Mouse (Mus musculus) spleen, embryonic (tissue): ENCODE measurements at regions not wholly inside any gene's neighbourhood (a gene's known extent, or its start where the extent isn't known, plus 50 kb on each side); places are given as distances from the start of the nearest gene placed in this dataset.
"Not testable (repeated sequence)": the region's sequence is repeated elsewhere in the genome, so short reads cannot be mapped to it uniquely, and the experiment has no call there.

Experiments used
- CTCF ChIA-PET: fragments of 350-600 bp; sonication (Branson Sonifier 250); formaldehyde crosslinking; loops from one replicate; lab custom pipeline; 2022; lab: Charles Lee

GRCm38 (mm10) chr14:53616061-53616460, 637.8 kb downstream of the Dad1 start:
- CTCF ChIA-PET = not testable (repeated sequence)

- CTCF ChIA-PET = no interaction called here
These were observed 639.6 kb downstream of the Dad1 start for GRCm38 (mm10) chr14:53614341-53614740.

DNA sequence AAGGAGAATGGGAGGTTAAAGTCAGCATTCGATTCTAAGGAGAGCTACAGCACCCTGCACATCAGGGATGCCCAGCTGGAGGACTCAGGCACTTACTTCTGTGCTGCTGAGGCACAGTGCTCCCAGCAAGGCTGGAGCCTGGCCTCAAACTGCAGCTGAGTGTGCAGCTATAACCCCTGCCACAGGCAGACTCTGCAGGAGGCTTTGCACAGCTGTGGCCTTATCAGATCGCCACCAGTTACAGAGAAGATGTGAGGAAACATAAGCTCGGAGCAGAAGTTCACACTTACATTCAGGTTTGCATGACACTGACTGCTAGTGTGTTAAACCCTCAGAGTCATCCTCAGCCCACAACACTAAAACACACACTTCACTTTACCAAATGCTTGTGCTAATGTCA, 654.6 kb downstream of the Dad1 start:
- CTCF ChIA-PET = not testable (repeated sequence)

DNA sequence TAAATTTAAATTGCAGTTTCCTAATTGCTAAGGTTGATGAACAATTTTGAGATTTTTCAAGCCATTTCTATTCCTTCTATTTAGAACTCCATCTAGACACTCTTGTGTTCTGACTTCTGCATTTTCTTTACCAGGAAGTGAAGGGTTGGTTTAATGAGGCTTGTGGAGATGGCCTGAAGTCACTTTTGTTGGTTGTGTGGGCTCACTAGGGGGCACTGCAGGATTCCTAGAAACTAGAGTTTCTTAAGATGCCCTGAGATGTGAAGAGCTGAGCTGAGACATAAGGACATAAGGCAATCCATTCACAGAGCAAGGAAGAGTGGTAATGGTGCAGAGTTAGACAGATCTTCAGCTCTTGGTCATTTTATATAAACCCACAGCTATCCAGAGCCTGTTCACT, 656.6 kb downstream of the Dad1 start:
- CTCF ChIA-PET = not testable (repeated sequence)

- CTCF ChIA-PET = not testable (repeated sequence)
These were observed 663.3 kb downstream of the Dad1 start for GRCm38 (mm10) chr14:53590601-53591000.

DNA sequence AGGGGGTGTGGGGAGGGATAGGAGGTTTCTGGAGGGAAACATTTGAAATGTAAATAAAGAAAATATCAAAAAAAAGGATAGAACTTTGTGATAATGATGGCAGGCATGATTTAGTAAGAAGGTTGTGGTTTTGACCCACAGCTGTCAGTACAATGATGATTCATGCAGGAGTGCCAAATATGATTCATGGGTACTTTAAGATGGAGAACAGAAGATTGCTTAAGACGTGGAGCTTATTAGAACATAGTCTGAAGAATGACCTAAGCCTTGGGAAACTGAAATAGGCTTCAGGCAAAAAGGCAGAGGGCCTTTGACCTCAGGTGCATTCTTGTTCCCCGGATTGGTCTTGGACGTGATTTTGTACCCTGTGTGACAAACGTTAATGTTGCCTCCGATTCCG, 671.4 kb downstream of the Dad1 start:
- CTCF ChIA-PET = not testable (repeated sequence)

DNA sequence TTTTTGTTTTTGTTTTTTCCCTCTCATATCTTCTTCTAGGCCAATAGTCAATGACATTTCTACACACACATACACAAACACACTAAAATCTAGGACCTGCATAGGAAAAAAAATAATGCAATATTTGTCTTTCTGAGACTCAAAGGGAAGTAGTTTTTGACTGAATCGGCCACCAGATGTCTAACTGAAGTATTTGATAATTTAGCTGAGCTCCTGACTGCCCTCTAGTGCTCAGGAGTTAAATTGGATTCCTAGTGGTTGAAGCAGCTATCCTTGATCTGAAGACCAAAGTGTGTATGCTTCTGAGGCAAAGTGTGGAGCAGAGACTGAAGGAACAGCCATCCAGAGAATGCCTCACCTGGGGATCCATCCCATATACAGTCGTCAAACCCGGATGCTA, 672.2 kb downstream of the Dad1 start:
- CTCF ChIA-PET = not testable (repeated sequence)

DNA sequence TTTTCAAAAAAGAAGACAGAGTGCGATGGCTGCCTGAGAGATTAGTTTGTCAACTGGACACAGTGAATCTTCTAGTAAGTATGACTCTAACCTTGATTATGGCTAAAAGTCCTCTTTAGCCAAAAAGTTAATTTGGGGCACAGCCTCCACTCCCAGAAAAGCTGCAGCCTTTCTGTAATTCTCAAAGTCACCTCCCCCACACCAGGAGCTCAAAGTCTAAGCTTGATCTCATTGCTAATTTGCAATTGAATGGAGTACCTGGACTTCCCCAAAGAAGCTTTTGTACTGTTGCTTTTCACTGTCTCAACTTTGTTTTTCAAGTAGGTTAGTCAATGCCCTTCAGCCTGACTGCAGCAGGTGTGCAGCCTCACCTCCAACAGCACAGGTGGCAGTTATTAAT, 677.0 kb downstream of the Dad1 start:
- CTCF ChIA-PET = not testable (repeated sequence)

GRCm38 (mm10) chr14:53572701-53573100, 681.2 kb downstream of the Dad1 start:
- CTCF ChIA-PET = not testable (repeated sequence)

DNA sequence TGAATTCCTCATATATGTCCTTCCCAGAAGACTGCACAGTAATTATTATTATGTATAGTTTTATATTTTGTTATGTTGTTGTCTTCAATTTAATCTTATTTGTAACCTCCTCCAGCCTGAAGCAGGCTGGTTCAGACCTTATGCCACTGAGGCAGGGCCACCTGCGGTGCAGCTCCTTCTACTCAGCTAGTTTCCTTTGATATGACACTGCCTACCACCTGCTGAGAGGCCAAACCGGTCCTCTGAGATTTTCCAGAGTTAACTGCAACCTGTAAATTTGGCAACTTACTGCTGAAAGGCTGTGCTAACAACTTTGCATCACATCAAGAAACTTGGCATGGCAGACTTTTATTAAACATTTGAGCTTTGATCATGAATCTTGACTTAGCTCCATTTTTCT, 691.3 kb downstream of the Dad1 start:
- CTCF ChIA-PET = no interaction called here

- CTCF ChIA-PET = not testable (repeated sequence)
These were observed 693.8 kb downstream of the Dad1 start for GRCm38 (mm10) chr14:53560146-53560545.

DNA sequence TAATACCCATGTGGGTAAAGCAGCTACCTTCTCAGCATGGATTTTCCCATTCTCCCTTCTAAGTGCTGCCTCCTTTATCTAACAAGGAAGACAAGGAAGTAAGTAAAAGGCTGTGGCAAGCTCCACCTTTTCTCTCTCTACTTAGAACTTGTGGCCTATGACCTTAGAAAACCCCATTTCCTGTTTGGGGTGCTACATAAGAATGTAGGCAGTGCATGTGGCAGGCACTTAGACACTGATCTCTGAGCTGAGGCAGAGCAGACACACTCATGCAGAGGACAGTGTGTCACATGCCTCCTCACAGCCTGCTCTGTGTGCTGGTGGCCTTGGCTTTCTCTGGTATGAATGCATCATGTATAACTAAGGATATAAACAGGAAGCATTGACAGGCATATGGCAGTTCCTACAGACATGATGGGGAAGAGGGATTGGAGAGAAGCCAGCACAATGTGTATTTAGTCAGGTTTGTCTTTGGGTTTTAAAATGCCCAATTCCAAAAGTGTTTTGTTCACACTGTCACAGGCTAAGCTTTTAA, 694.5 kb downstream of the Dad1 start:
- CTCF ChIA-PET = not testable (repeated sequence)

DNA sequence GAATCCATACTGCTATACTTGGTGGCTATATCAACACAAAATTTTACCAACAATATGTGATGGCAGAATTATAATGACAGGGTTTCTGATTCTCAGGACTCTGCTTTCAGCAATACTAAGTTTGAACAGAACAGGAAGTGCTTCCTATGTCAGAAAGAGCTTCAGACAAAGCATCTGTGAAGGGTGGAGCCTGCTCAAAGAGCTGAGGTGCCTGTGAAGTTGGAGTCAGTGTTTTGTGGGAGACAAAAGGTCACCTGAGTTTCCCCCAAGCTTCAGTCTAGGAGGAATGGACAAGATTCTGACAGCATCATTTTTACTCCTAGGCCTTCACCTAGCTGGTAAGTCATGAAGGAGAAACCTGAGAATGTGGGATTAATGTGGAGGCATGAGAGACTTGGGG, 700.1 kb downstream of the Dad1 start:
- CTCF ChIA-PET = no interaction called here

GRCm38 (mm10) chr14:53547365-53547764, 706.5 kb downstream of the Dad1 start:
- CTCF ChIA-PET = not testable (repeated sequence)

DNA sequence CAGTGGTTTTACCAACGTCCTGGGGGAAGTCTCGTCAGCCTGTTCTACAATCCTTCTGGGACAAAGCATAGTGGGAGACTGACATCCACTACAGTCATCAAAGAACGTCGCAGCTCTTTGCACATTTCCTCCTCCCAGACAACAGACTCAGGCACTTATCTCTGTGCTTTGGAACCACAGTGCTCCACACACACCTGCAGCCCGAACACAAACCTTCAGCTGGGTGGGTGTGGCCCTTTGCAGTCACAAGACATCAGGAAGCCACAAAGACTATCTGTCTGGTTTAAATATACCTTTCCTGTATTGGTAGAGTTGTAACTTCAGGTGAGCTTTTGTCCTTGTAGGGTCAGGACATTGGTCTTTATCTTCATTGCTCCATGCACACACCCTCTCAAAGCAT, 708.6 kb downstream of the Dad1 start:
- CTCF ChIA-PET = no interaction called here

DNA sequence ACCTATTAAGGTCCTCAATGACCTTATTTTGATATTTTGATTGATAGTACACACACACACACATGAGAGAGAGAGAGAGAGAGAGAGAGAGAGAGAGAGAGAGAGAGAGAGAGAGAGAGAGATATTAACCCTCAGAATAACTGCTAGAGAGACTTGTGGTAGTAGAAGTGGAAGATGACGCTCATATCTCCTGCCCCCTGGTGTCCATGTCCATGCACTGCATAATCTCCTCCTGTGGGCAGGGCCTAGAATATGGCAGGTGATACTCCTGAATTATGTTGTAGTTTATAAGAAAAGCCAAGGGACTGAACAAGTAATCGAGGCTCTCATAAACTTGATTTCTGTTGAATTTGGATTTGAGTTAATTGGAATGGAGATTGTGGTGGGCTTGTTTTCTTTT, 712.3 kb downstream of the Dad1 start:
- CTCF ChIA-PET = not testable (repeated sequence)

DNA sequence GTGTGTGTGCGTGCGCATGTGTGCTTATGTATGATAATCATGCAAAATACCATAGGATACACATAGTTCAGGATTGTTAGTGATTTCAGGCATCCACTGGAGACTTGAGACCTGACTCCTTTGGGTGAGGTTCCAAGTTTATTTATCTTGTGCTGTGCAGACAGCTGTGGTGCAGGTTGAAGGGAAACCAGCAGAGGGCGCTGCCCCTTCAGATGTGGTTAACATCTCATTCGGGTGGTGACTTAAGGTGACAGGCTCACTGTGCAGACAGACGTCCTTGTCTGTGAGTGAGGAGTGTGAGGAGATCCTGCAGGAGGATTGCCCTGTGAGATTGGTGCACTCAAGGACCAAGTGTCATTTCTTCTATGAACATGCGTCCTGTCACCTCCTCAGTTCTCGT, 716.0 kb downstream of the Dad1 start:
- CTCF ChIA-PET = not testable (repeated sequence)

DNA sequence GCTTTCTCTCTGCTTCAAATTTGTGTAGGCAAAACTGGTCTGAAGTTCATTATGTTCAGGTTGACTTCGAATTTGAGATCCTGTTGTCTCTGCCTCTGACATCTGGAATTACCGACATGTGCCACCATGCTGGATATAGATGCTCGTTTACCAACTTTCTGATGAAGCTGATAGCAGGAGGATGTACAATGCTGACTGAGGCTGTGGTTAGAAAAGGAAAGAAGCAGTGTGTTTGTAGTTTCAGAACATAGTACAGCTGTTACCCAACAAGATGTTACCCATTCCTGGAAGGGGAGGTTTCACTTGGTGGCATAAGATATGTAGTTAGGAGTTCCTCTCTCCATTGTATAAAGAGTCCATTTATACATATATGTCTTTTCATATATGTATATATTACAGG, 730.5 kb downstream of the Dad1 start:
- CTCF ChIA-PET = not testable (repeated sequence)

DNA sequence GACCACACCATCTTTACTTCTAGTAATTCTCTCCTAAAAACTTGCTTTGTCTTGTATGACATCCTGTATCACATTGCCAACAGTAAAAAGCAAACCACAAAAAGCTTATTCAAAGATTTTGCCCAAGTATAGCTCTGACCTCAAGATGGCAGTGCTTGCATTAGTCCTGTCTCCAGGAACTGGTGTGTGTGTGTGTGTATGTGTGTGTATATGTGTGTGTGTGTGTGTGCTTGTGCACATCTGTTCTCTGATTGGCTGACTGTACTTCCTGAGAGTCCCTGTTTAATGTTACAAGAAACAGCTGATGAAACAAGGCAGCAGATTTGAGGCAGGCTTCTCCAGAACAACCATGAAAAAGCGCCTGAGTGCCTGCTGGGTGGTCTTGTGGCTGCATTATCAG, 735.0 kb downstream of the Dad1 start:
- CTCF ChIA-PET = not testable (repeated sequence)

DNA sequence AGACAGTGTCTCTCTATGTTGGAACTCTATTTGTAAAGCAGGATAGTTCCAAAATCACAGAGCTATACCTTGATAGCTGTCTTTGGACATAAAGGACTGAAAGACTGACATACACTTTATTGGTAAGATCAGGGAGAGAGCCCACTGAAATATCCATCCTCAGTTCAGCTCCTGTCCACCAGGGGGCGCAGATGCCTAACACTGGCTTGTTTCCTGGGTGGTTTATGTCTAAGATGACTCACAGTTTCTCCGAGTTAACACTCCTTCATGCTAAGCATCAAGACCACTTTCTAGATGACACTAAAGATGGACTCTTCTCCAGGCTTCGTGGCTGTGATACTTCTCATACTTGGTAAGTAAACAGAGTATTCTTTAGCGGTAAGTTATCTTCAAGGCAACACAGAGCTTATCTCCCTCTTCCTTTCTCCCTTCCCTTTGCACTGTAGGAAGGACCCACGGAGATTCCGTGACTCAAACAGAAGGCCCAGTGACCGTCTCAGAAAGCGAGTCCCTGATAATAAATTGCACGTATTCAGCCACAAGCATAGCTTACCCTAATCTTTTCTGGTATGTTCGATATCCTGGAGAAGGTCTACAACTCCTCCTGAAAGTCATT, 737.2 kb downstream of the Dad1 start:
- CTCF ChIA-PET = not testable (repeated sequence)

DNA sequence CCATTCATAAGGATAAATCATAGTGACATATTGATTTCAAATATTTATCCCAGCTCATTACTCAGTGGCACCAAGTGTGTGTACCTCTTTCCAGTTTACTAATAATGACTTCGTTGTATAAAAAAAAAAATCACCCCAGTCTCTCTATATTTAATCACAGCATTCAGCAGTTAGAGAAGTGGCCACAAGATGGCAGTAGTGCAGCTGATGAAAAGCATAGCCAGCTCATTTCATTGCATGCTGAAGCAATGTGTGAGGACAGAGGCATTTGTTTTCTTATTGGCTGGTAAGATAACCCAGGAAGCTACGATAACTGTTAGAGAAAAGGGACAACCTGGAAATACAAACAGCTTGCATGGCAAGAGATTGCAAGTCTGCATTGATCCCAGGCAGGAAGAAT, 748.5 kb downstream of the Dad1 start:
- CTCF ChIA-PET = not testable (repeated sequence)

DNA sequence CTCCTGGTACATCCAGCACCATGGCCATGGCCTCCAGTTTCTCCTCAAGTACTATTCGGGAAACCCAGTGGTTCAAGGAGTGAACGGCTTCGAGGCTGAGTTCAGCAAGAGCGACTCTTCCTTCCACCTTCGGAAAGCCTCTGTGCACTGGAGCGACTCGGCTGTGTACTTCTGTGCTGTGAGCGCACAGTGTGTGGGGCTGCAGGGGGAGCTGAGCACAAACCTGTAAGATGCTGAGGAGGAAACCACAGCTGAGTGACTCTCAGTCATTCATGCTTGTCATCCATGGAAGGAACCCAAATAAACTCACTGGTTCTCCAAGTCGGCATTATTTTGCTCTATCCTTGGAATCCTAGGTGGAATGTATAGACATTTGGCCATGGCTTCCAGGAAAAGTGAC, 765.5 kb downstream of the Dad1 start:
- CTCF ChIA-PET = not testable (repeated sequence)

DNA sequence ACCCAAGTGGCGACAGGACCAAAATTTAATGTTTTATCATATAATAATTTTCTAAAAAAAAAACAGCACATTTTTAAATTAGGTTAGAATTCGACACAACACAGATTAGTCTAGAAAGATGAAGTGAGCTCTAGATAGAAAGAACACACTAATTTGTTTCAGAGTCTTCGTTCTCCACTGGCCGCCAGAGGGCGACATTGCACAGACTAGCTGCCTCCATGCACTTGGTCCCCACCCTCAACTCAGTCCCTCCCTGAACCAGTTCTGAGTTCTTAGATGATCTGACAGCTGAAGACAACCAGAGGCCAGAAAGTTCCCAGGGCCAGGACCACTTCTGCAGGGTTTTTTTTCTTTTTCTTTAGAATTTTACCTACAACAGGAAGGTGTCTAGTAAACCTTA, 766.3 kb downstream of the Dad1 start:
- CTCF ChIA-PET = interaction anchor here (0.7 kb wide), 2 partner anchors 86 to 134 kb away, joined by 3 to 6 read pairs; no protein-coding TSS in a partner anchor

- CTCF ChIA-PET = not testable (repeated sequence)
These were observed 779.7 kb downstream of the Dad1 start for GRCm38 (mm10) chr14:53474170-53474569.
